Mouse (Mus musculus) MEL (cell line): Measurements from ENCODE around the gene Vmn1r43. TPM values are rescaled to one million over a fixed set of nuclear protein-coding genes. Genes with fewer than 3 reads are reported as not detected.
"Not testable (repeated sequence)": the region's sequence is repeated elsewhere in the genome, so short reads cannot be mapped to it uniquely, and the experiment has no call there.

Experiments
- DNase-seq: peaks from one replicate; pipeline ENCODE4 v3.0.0; 2011; ENCODE audit warnings: low read depth, low spot score
- H3K27ac ChIP-seq: 2 replicates; pipeline ENCODE4 v1.5.1; 2012; ENCODE audit warnings: low read depth, mild to moderate bottlenecking, control low read depth, low read length, moderate library complexity; ENCODE audit not compliant: control insufficient read depth
- H3K27me3 ChIP-seq, 2 experiments: fragments of 150-350 bp in 1 of 2; sonication (generic) in 1 of 2; 2 replicates each; pipeline ENCODE4 v1.6.1; 2012; ENCODE audit warnings: low read length in 2 of 2, mild to moderate bottlenecking in 2 of 2, improper control_type of control experiment in 1 of 2, moderate library complexity in 1 of 2; ENCODE audit not compliant: insufficient read depth in 2 of 2, control insufficient read depth in 1 of 2
- H3K36me3 ChIP-seq, 2 experiments: 2 replicates each; pipeline ENCODE4 v1.6.1; 2012 to 2014; ENCODE audit warnings: low read length in 2 of 2, improper control_type of control experiment in 1 of 2, inconsistent platforms in 1 of 2, mild to moderate bottlenecking in 1 of 2; ENCODE audit not compliant: insufficient read depth in 2 of 2, control insufficient read depth in 1 of 2
- H3K4me1 ChIP-seq, 2 experiments: fragments of 150-350 bp in 1 of 2; sonication (generic) in 1 of 2; 2 replicates each; pipeline ENCODE4 v1.6.1; 2012; ENCODE audit warnings: low read length in 2 of 2, improper control_type of control experiment in 1 of 2, mild to moderate bottlenecking in 1 of 2; ENCODE audit not compliant: insufficient read depth in 2 of 2, control insufficient read depth in 1 of 2
- H3K4me3 ChIP-seq, 2 experiments: fragments of 150-350 bp in 1 of 2; sonication (generic) in 1 of 2; 2 replicates each; pipeline ENCODE4 v1.5.1; 2012; ENCODE audit warnings: low read depth in 2 of 2, low read length in 2 of 2, mild to moderate bottlenecking in 2 of 2, moderate library complexity in 2 of 2, control low read depth in 1 of 2, improper control_type of control experiment in 1 of 2; ENCODE audit not compliant: control insufficient read depth in 1 of 2, insufficient read depth in 1 of 2
- H3K79me2 ChIP-seq: 2 replicates; pipeline ENCODE4 v1.6.1; 2012; ENCODE audit warnings: mild to moderate bottlenecking, low read length, moderate library complexity; ENCODE audit not compliant: control insufficient read depth, poor library complexity, insufficient read depth
- H3K9ac ChIP-seq: 2 replicates; pipeline ENCODE4 v1.6.1; 2012; ENCODE audit warnings: low read depth, mild to moderate bottlenecking, control low read depth, low read length, moderate library complexity; ENCODE audit not compliant: control insufficient read depth, poor library complexity, severe bottlenecking
- H3K9me3 ChIP-seq: fragments of 150-350 bp; sonication (generic); replicated peaks from 2 replicates; pipeline ENCODE4 v1.6.1; 2012; ENCODE audit warnings: mild to moderate bottlenecking, low read length, improper control_type of control experiment, moderate library complexity; ENCODE audit not compliant: insufficient read depth
- CHD1 ChIP-seq: IDR thresholded peaks from 2 replicates; pipeline ENCODE4 v1.6.1; 2012; ENCODE audit warnings: low read depth, mild to moderate bottlenecking, inconsistent platforms, low read length, improper control_type of control experiment
- E2F4 ChIP-seq: IDR thresholded peaks from 2 replicates; pipeline ENCODE4 v1.6.1; 2011; ENCODE audit warnings: low read depth, low read length, improper control_type of control experiment, borderline replicate concordance
- HCFC1 ChIP-seq: IDR thresholded peaks from 2 replicates; pipeline ENCODE4 v1.6.1; 2012; ENCODE audit warnings: low read depth, mild to moderate bottlenecking, inconsistent platforms, low read length, improper control_type of control experiment, moderate library complexity
- MAFK ChIP-seq: IDR thresholded peaks from 2 replicates; pipeline ENCODE4 v1.6.1; 2011; ENCODE audit warnings: low read depth, mild to moderate bottlenecking, low read length, improper control_type of control experiment, borderline replicate concordance
- MEF2A ChIP-seq: IDR thresholded peaks from 2 replicates; pipeline ENCODE4 v1.6.1; 2014; ENCODE audit warnings: low read depth, mild to moderate bottlenecking, inconsistent platforms, low read length, improper control_type of control experiment; ENCODE audit not compliant: poor library complexity, insufficient replicate concordance, severe bottlenecking; ENCODE audit errors: extremely low read depth
- MYC ChIP-seq: IDR thresholded peaks from 2 replicates; pipeline ENCODE4 v1.6.1; 2011; ENCODE audit warnings: low read depth, mild to moderate bottlenecking, low read length, improper control_type of control experiment, moderate library complexity
- NELFE ChIP-seq: IDR thresholded peaks from 2 replicates; pipeline ENCODE4 v1.6.1; 2011; ENCODE audit warnings: low read depth, low read length, improper control_type of control experiment
- NRF1 ChIP-seq: IDR thresholded peaks from 2 replicates; pipeline ENCODE4 v1.6.1; 2014; ENCODE audit warnings: low read depth, mild to moderate bottlenecking, inconsistent platforms, low read length, improper control_type of control experiment, moderate library complexity; ENCODE audit not compliant: poor library complexity, insufficient read depth, severe bottlenecking
- POLR2A ChIP-seq, 2 experiments: IDR thresholded peaks; 2 replicates each; pipeline ENCODE4 v1.6.1; 2011 to 2012; ENCODE audit warnings: low read length in 2 of 2, mild to moderate bottlenecking in 2 of 2, control low read depth in 1 of 2, improper control_type of control experiment in 1 of 2, low read depth in 1 of 2, moderate library complexity in 1 of 2; ENCODE audit not compliant: control insufficient read depth in 1 of 2, insufficient read depth in 1 of 2, poor library complexity in 1 of 2
- TAL1 ChIP-seq: IDR thresholded peaks from 2 replicates; pipeline ENCODE4 v1.6.1; 2012; ENCODE audit warnings: mild to moderate bottlenecking, inconsistent platforms, low read length, moderate library complexity, mixed read lengths
- UBTF ChIP-seq: IDR thresholded peaks from 2 replicates; pipeline ENCODE4 v1.6.1; 2012; ENCODE audit warnings: low read depth, mild to moderate bottlenecking, inconsistent platforms, low read length, improper control_type of control experiment, moderate library complexity, borderline replicate concordance; ENCODE audit not compliant: insufficient read depth
- USF1 ChIP-seq: IDR thresholded peaks from 2 replicates; pipeline ENCODE4 v1.6.1; 2014; ENCODE audit warnings: low read depth, mild to moderate bottlenecking, inconsistent platforms, low read length, improper control_type of control experiment, moderate library complexity
- USF2 ChIP-seq, 2 experiments: IDR thresholded peaks; 2 replicates each; pipeline ENCODE4 v1.6.1; 2011 to 2012; ENCODE audit warnings: improper control_type of control experiment in 2 of 2, low read length in 2 of 2, borderline replicate concordance in 1 of 2, inconsistent platforms in 1 of 2, low read depth in 1 of 2, mild to moderate bottlenecking in 1 of 2; ENCODE audit not compliant: insufficient read depth in 1 of 2
- ZKSCAN1 ChIP-seq: IDR thresholded peaks from 2 replicates; pipeline ENCODE4 v1.6.1; 2012; ENCODE audit warnings: low read depth, mild to moderate bottlenecking, inconsistent platforms, low read length, improper control_type of control experiment, moderate library complexity
- ZNF384 ChIP-seq: IDR thresholded peaks from 2 replicates; pipeline ENCODE4 v1.6.1; 2012; ENCODE audit warnings: low read depth, mild to moderate bottlenecking, inconsistent platforms, low read length, improper control_type of control experiment
- polyA plus RNA-seq, 2 experiments: library from polyadenylated mRNA; stranded (reverse) in 1 of 2; unstranded in 1 of 2; fragments of >175 nt in 1 of 2; fragments of >200 nt in 1 of 2; gene quantifications; 2 replicates each; pipeline versions ENCODE4 v1.2.1 to v1.2.4; 2012; ENCODE audit warnings: low replicate concordance in 2 of 2, low read depth in 1 of 2; ENCODE audit not compliant: insufficient read length in 2 of 2, insufficient read depth in 1 of 2, missing spikeins in 1 of 2
- total RNA-seq: library from RNA; depleted of rRNA; stranded (reverse); fragments of 300-350 nt; gene quantifications from 2 replicates; pipeline ENCODE4 v1.2.3, GENCODE M21; 2012; rRNA removed

Vmn1r43 gene
- not detected in 2 replicates for total RNA-seq
- under 1 TPM in 1 of 2 experiments, not detected in 1; 0.11 TPM for polyA plus RNA-seq

DNA sequence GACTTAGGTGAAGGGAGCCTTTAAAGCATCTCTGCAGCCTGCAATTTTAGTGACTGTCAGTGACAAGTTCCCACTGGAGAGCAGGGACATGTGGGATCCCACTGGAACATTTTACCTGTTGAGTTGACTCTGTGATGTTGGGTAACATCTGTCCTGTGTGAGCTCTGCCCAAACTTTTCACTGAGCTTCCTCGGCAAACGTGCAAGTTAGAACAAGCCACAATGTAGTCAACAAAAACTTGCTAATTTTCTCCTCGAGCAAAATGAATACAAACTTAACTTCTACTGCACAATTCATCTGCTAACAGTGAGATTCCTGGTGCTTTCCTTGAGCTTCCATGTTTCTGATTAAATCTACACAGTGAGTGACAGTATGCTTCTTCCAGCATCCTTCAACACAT, at the start of gene Vmn1r43, which contains the start of gene Vmn1r42:
Vmn1r43 (minus strand) TSS at position 101 of the 400 bp plus-strand sequence.
Vmn1r42 (minus strand) TSS at position 101 of the 400 bp plus-strand sequence.
- H3K9ac ChIP-seq, H3K79me2 ChIP-seq, H3K27me3 ChIP-seq, H3K4me3 ChIP-seq, H3K27ac ChIP-seq, H3K36me3 ChIP-seq, DNase-seq, H3K9me3 ChIP-seq, H3K4me1 ChIP-seq: not testable (repeated sequence)

DNA sequence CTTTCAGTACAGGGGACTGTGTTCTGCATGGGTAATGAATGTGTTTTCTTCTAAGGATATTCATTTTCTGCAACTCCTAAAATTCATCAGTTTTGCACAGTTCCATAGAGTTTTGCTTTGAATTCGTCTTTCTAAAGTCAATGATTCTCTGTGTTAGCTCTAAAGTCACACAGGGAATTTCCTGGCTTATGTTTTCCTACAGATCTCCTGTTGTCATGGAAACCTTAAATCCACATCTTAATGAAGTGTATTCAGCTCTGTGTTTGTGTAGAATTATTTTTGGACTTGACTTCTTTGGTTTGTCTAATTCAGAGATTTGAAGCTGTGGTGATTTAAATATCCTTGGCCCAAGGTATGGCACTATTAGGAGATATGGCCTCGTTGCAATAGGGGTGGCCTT, 7.6 kb upstream of the Vmn1r43 start:
- no peak for TF ChIP-seq MYC
- TF ChIP-seq POLR2A (IDR thresholded peaks at IDR 0.05; ENCODE audit: control insufficient read depth in 1 of 2, insufficient read depth in 1 of 2, low read depth in 1 of 2, low read length in 2 of 2, poor library complexity in 1 of 2) = no peak
- no peak for TF ChIP-seq E2F4
- no peak for TF ChIP-seq NRF1
- TF ChIP-seq TAL1 = no peak
- TF ChIP-seq HCFC1 = no peak
- TF ChIP-seq NELFE = no peak
- TF ChIP-seq CHD1 = no peak
- no peak for TF ChIP-seq MEF2A
- no peak for TF ChIP-seq ZNF384
- TF ChIP-seq MAFK = no peak
- TF ChIP-seq ZKSCAN1 = no peak
- no peak for TF ChIP-seq UBTF
- TF ChIP-seq USF2 (IDR thresholded peaks at IDR 0.05; ENCODE audit: borderline replicate concordance in 1 of 2, insufficient read depth in 1 of 2, low read depth in 1 of 2, low read length in 2 of 2) = no peak
- no peak for TF ChIP-seq USF1
- TF ChIP-seq, all 39 proteins: peak for 0
- no peak overlapping the region for H3K27ac ChIP-seq

More for the DNA sequence above, 7.6 kb upstream of the Vmn1r43 start:
- Histone ChIP-seq H3K9ac (no peak overlapping the region), H3K79me2 (no peaks in the 10 kb centered on the region), H3K4me1 (no peaks in the 10 kb centered on the region), H3K36me3 (no peaks in the 10 kb centered on the region), H3K4me3 (no peak overlapping the region), H3K9me3 (no peaks in the 10 kb centered on the region), H3K27me3 (no peaks in the 10 kb centered on the region)
- no peak for DNase-seq
